Mouse (Mus musculus) cerebellum, adult 2 months (tissue): ENCODE measurements around the gene Il1a. TPM values are rescaled to one million over a fixed set of nuclear protein-coding genes. Genes with fewer than 3 reads are reported as not detected.

Experiments
- DNase-seq, 2 experiments: peaks; one replicate each; pipeline ENCODE4 v3.0.0; 2021
- H3K27ac ChIP-seq: fragments of 200-500 bp; 2 replicates; pipeline ENCODE4 v1.5.1; 2012; ENCODE audit warnings: low read length, control low read depth, inconsistent platforms; ENCODE audit not compliant: insufficient read depth
- H3K27me3 ChIP-seq: fragments of 200-500 bp; 2 replicates; pipeline ENCODE4 v1.6.1; 2012; ENCODE audit warnings: inconsistent platforms, mild to moderate bottlenecking, low read length, moderate library complexity; ENCODE audit not compliant: control insufficient read depth, insufficient read depth
- H3K4me1 ChIP-seq: fragments of 200-500 bp; 2 replicates; pipeline ENCODE4 v1.6.1; 2011; ENCODE audit warnings: low read length; ENCODE audit not compliant: control insufficient read depth, insufficient read depth
- H3K4me3 ChIP-seq: fragments of 200-500 bp; replicated peaks from 2 replicates; pipeline ENCODE3; 2011; ENCODE audit warnings: mild to moderate bottlenecking, low read depth, low read length, control low read depth; ENCODE audit not compliant: insufficient read depth
- CTCF ChIP-seq: fragments of 200-500 bp; IDR thresholded peaks from 2 replicates; pipeline ENCODE4 v1.5.1; 2011; ENCODE audit warnings: low read depth, mild to moderate bottlenecking, control low read depth, low read length, moderate library complexity, borderline replicate concordance; ENCODE audit not compliant: insufficient read depth
- POLR2A ChIP-seq: fragments of 200-500 bp; IDR thresholded peaks from 2 replicates; pipeline ENCODE4 v1.6.1; 2011; ENCODE audit warnings: low read length, control low read depth, borderline replicate concordance; ENCODE audit not compliant: insufficient read depth
- WGBS: fragments of 180-500 bp; shearing (Covaris S2); methylation state at CpG from one replicate; pipeline ENCODE4 v1.1.7; 2018; 5-methylcytosine and 5-hydroxymethylcytosine counted together
- polyA plus RNA-seq: library from polyadenylated mRNA; depleted of rRNA; stranded (reverse); fragments of >200 nt; gene quantifications from 2 replicates; pipeline ENCODE4 v1.2.3, GENCODE M21; 2012; rRNA removed

Gene Il1a
- polyA plus RNA-seq, 1 experiment = 0.16 TPM

DNA sequence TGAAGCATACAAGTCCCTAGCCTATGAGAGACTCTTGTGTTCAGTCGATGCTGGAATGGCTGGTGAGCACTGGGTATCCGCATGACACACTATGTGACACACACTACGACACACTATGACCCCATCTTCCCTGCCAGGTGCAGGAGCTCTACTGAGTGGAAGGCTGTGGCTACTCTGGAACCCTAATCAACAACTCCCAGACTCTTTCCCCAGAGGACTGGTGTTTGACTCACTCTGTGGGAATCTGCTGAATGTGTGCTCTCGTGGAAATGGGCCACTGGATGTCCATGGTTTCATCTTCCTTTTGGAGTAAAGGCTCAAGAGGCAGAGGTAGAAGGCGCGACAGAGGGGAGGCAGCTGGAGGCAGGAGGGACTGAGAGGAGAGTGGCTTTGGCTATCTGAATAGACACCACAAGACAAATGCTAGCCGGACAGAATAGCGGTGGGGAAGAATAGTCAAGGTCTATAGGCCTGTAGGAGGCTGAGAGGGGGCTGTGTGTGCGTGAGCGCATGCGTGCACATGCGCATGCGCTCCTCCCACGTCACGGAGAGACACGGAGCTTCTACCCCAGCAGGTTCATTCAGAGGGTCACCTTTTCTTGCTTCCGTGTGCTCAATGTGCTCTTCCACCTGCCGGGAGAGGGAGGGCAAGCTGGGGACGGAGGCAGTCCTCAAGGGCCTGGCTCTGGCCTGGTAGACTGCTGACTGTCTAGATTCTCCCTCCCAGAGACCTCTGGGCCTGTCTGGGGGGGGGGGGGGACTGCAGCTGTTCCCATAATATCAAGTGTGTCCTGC is 56.7 kb downstream of the Il1a start:
- H3K27me3 ChIP-seq = no peaks in the 10 kb centered on the region
- DNase-seq = no peak
- H3K27ac ChIP-seq = no peak overlapping the region
- no peaks in the 10 kb centered on the region for H3K4me1 ChIP-seq
- 86% methylated on average over 19 of the region's 19 CpGs for WGBS
- TF ChIP-seq CTCF (no peak), POLR2A (no peak)
- H3K4me3 ChIP-seq = no peak overlapping the region

Other genes with a start within 250 kb of the Il1a start
- 23.3 and 23.5 TPM in 2 replicates for gene Ttl, start 244.0 kb downstream of the Il1a start, polyA plus RNA-seq
- 36.0 and 39.6 TPM in 2 replicates for gene Polr1b, start 209.0 kb downstream of the Il1a start, polyA plus RNA-seq
- 25.7 and 27.1 TPM in 2 replicates for gene Chchd5, start 180.3 kb downstream of the Il1a start, polyA plus RNA-seq
- 157 and 159 TPM in 2 replicates for gene Slc20a1, start 111.2 kb downstream of the Il1a start, polyA plus RNA-seq
- gene Ckap2l, start 12.8 kb downstream of the Il1a start, polyA plus RNA-seq = 0.18 and 0.30 TPM in 2 replicates
- gene Il1b, start 61.2 kb upstream of the Il1a start, polyA plus RNA-seq = 0.08 and 0.15 TPM in 2 replicates
- gene F830045P16Rik, start 226.6 kb upstream of the Il1a start, polyA plus RNA-seq = 0.13 and 0.15 TPM in 2 replicates